Mouse (Mus musculus) urinary bladder, postnatal 10 days (tissue): Measurements from ENCODE around the gene Skap1.

ENCODE experiments used
- DNase-seq: peaks from one replicate; pipeline ENCODE4 v3.0.0; 2022; ENCODE audit warnings: low spot score

Skap1 gene

DNA sequence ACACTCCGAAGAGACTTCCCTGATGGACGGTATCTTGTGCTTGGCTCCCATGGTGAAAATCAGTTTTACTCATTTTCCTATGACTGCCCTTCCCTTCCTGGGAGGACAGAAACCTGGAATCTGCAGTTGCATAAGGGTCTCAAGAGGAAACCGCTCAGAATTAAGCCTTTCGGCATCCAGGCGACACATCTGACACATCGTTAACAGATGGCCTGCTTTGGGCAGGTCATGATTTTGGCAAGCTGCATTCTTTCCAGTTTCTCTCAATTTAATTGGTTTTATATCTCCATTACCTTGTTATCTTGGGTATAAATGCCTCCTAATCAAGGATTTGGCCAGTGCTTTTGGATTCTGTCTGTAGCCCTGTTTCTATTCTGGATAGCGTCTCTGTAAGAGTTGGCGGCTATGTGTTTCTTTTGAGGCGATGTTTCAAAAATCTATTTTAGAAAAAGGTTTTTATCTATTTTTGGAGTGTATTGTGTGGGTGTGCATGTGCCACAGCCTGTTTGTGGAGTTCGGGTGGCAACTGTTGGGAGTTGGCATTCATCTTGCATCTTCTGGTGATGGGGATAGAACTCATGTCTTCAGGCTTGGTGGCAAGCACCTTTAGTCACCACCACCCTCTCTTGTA, 1.1 kb downstream of the Skap1 start:
- DNase-seq = no peak

- no peak for DNase-seq
These were observed 2.0 kb downstream of the Skap1 start for GRCm38 (mm10) chr11:96466382-96466781.

- no peak for DNase-seq
These were observed 2.6 kb downstream of the Skap1 start for GRCm38 (mm10) chr11:96466987-96467386.

- DNase-seq = no peak
These were observed 3.8 kb downstream of the Skap1 start for GRCm38 (mm10) chr11:96468048-96468745.

DNA sequence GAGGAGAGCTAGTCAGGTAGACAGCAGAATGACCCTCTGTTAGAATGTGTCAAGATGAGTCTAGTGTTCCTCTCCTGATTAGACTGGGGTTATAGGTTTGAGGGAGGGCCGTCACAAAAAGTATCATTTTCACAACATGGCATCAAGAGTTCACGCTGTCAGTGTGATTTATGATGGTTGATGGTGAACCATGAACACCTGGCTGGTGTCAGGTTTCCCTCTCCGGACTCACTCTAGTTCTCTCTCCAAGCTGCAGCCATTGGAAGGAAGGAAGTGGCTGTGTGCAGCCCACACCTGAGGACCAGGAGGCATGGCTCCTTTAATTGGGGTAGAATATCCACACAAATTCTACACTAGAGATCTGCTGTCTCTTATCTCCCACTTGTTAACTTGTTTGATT, 18.3 kb downstream of the Skap1 start:
- DNase-seq = no peak

- no peak for DNase-seq
These were observed 18.8 kb downstream of the Skap1 start for GRCm38 (mm10) chr11:96483179-96483578.

GRCm38 (mm10) chr11:96498481-96498880, 34.1 kb downstream of the Skap1 start:
- no peak for DNase-seq

DNA sequence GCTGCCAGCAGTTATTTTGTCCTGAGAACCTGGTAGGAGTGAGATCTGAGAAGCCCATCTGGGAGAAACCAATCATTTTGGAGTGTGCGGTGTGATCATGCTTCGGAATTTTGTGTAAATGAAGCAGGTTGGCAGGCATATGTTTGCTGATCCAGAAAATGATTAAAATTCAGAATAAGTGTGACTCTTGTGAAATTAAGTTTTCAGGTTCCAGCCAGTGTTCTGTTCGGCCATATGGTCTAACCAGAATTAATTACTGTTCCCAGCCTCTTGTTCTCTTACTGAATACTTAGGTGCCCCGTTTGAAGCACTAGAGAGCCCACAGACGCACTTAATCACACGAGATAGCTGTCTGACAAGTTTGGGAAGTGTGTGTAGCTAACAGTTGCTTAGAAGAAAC, 36.6 kb downstream of the Skap1 start:
- no peak for DNase-seq

DNA sequence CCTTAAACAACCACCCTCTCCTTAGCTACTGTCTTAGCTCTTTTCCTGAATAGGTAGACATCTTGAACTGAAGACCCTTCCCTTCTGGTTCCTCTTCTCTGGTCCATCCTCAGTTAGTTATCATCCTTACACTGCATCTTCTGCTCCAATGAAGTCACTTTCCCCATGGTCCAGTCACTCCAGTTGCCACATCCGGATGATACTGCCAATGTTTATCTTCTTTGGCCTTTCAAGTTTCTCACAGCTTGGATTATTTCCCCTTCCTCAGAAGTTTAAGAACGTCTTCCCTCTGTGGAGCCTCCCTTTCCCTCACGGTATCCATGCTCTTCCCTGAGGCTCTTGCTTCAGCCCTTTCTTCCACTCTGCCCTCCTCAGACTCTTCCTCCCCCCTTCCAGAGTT, 38.6 kb downstream of the Skap1 start:
- no peak for DNase-seq

DNA sequence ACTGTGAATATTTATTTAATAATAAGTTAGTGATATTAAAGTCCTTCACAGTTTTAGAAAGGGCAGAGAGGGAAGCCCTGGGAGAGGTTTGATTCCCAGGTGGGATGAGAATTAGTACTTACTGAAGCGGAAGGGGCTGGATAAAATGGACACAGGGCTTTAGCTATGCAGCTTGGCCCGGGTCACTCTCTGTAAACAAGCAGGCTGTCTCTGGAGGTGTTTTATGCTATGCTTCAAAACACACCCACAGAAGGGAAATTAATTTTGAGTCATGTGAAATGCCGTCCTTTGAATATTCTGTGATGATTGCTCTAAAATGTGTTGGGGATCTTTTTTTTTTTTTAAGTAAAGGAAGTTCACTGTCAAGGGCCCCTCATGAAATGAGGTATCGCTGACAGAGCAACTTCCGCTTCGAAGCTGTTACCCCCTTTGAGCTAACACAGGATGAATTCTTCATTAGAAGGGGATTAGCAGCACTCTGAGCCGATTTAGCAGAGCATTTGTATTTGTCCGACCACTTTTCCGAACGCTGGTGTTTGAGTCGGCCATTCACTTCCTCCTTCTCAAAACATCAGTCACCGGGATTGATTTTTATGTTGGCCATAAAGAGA, 40.2 kb downstream of the Skap1 start:
- no peak for DNase-seq

- DNase-seq = no peak
These were observed 41.4 kb downstream of the Skap1 start for GRCm38 (mm10) chr11:96505841-96506240.

DNA sequence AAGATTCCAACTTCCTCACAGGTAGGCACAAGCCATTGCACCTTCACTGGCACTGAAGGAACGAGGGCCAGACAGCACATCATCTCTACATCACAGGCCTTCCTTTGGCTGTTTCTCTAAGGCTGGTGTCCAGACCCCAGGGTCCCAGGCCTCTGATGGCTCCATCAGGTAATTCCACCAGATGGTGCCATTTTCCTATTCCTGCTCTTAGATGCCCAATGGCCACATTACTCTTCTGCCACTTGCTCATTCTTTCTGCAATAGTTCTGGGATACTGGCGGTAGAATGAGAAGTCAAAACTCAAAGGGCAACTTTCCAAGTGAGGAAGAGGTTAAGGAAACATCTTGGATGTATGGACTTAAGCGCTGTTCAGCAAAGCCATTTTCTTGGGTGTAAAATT, 50.8 kb downstream of the Skap1 start:
- no peak for DNase-seq

DNA sequence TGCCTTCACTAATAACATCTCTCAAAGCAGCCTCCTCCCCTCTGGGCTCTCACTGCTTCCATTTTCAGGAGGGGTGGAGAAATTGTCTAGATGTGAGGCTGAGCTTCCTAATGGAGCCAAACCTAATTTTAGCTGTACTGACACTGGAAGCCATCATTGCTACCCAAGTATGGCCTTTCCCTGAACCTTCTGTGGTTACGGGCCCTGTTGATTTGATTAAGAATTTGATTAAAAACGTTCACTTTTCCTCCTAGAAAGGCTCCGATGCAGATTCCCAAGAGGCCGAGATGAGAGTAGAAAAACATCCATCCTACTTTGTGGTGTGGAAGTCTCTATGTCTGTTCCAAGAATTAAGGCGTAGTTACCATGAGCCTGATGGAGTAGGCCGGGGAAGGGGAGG, 60.1 kb downstream of the Skap1 start:
- DNase-seq = no peak

DNA sequence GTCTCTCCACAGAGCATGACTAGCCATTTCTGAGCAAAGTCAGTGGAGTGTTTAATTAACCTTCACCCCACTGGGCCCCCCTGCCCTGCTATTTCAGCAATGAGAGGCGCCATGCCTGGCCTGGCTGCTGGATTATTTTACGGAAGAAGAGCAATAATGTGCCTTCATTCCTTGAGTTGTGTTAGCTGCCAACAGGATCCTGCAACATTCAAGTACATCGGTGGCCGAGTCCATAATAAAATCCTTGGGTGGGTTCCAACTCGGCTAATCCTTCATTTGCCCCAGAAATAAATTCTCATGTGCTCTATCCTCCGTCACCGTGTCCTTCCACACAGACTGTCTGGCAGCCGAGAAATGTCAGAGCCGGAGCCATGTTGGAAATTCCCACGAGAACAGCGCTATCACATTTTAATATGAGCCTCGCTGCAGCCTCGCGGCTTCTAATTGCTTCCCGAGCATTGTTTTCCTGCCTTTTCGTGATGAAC, 61.8 kb downstream of the Skap1 start:
- no peak for DNase-seq

DNA sequence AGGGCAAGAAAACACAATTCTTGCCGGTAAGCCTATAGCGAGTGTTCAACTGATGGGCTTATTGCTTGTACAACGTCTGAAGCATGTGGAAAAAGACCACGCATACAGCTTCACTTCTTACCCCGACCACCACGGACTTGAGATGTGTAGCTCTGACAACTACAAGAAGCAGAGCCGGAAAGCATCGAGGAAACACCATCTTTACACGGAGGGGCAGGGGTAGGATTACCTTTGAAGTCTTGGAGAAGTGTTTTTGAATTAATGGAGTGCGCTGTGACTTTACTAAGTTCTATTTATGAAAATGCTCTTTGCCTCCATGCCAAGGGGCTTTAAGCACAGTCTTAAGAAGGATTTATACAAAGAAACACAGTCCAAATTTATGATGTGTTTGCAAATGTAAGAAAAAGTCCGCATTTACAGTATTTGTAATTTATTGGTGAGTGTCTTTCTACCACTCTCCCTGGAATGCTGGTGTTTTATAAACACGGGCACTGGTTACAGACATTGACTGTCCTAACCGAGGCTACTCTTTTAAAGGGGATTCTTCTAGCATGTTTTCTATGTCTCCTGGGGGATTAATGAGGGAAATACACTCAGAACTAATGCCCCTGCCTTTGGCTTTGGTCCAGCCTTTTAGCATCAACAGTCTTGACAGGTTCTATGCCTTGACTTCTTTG, 67.5 kb downstream of the Skap1 start:
- DNase-seq = no peak

- DNase-seq = no peak
These were observed 70.1 kb downstream of the Skap1 start for GRCm38 (mm10) chr11:96534531-96534930.

DNA sequence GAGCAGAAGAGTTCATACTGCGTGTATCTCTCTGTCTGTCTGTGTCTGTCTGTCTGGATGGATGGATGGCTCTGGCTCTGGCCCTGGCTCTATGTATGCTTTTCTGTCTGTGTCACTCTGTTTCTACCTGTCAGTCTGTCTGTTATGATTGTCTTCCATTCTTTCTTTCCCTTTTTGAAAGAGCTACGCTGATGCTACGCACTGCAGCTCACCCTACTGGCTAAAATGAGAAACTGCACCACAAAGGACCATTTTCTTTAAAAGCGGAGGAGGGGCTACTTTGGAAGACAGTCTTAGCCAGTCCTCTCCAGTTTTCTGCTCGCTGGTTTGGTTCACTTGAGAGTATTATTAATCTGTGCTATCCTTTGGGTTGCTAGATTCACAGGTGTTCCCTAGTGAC, 71.8 kb downstream of the Skap1 start:
- DNase-seq = no peak

GRCm38 (mm10) chr11:96542003-96542402, 77.6 kb downstream of the Skap1 start:
- DNase-seq = no peak

GRCm38 (mm10) chr11:96542561-96542960, 78.2 kb downstream of the Skap1 start:
- DNase-seq = no peak

DNA sequence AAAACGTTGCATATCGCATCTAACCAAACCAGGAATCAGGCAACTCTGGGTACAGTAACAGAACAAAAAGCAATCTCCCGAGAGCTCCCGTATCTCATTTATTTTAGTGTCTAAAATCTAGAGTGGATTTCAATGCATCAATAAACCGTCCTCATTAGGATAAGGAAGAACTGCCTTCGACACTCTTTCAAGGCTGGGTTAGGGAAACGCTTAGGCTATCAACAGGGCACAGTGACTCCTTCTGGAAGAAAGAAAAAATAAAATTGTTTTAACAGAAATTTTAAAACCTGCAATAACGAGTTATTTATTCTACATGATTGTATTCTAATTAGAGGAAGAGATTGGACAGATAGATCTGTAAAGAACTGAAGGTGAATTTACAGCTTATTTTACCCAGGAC, 82.0 kb downstream of the Skap1 start:
- DNase-seq = no peak

- no peak for DNase-seq
These were observed 86.7 kb downstream of the Skap1 start for GRCm38 (mm10) chr11:96550960-96551703.

- no peak for DNase-seq
These were observed 88.7 kb downstream of the Skap1 start for GRCm38 (mm10) chr11:96553091-96553490.
